Mouse (Mus musculus) liver, embryonic 16.5 days (tissue): ENCODE results near the gene Efcab3. TPM values are rescaled to one million over a fixed set of nuclear protein-coding genes. Genes with fewer than 3 reads are reported as not detected.
"Not testable (repeated sequence)": the region's sequence is repeated elsewhere in the genome, so short reads cannot be mapped to it uniquely, and the experiment has no call there.

Experiments
- ATAC-seq: fragments of 200-750 bp; cut with Nextera tagmentation; 2 replicates; pipeline ENCODE4 v1.8.0; 2017; ENCODE audit warnings: low read depth, mild to moderate bottlenecking, moderate number of reproducible peaks, moderate library complexity
- H3K27ac ChIP-seq: fragments of 300-500 bp; sonication (generic); 2 replicates; pipeline ENCODE4 v1.5.1; 2014; ENCODE audit warnings: mild to moderate bottlenecking, low read length
- H3K27me3 ChIP-seq: fragments of 300-500 bp; sonication (generic); 2 replicates; pipeline ENCODE4 v1.6.1; 2014; ENCODE audit warnings: low read depth, low read length, mixed read lengths; ENCODE audit not compliant: control insufficient read depth, insufficient read depth
- H3K36me3 ChIP-seq: fragments of 300-500 bp; sonication (generic); 2 replicates; pipeline ENCODE4 v1.6.1; 2014; ENCODE audit warnings: mild to moderate bottlenecking; ENCODE audit not compliant: control insufficient read depth, insufficient read depth
- H3K4me1 ChIP-seq: fragments of 300-500 bp; sonication (generic); 2 replicates; pipeline ENCODE4 v1.6.1; 2014; ENCODE audit warnings: low read depth, low read length, mixed read lengths; ENCODE audit not compliant: control insufficient read depth
- H3K4me2 ChIP-seq: fragments of 300-500 bp; sonication (generic); 2 replicates; pipeline ENCODE4 v1.6.1; 2014; ENCODE audit warnings: low read depth, low read length, mixed read lengths
- H3K4me3 ChIP-seq: fragments of 300-500 bp; sonication (generic); 2 replicates; pipeline ENCODE4 v1.5.1; 2014; ENCODE audit warnings: low read depth, mild to moderate bottlenecking, low read length
- H3K9ac ChIP-seq: fragments of 300-500 bp; sonication (generic); 2 replicates; pipeline ENCODE4 v1.6.1; 2014; ENCODE audit warnings: low read depth, low read length
- H3K9me3 ChIP-seq: fragments of 300-500 bp; sonication (generic); replicated peaks from 2 replicates; pipeline ENCODE4 v1.6.1; 2016; ENCODE audit warnings: low read length; ENCODE audit not compliant: control insufficient read depth
- WGBS: fragments of 180-500 bp; shearing (Covaris S2); extraction: QIAGEN DNeasy Blood & Tissue Kit; methylation state at CpG from one replicate; pipeline ENCODE4 v1.1.7; 2014; ENCODE audit not compliant: insufficient replicate concordance; 5-methylcytosine and 5-hydroxymethylcytosine counted together
- polyA plus RNA-seq: library from polyadenylated mRNA; unstranded; fragments of >200 nt; fragmentation: Nextera tagmentation; extraction: Ambion mirVana; gene quantifications from 2 replicates; pipeline ENCODE4 v1.2.1, GENCODE M21; 2015

Gene Efcab3
- polyA plus RNA-seq, 1 experiment from 2014 or later = 0.13 TPM

GRCm38 (mm10) chr11:105120551-105121061, 57.2 kb downstream of the Efcab3 start:
- H3K36me3 ChIP-seq = no peaks in the 10 kb centered on the region
- H3K27me3 ChIP-seq = no peaks in the 10 kb centered on the region
- no peak overlapping the region for H3K27ac ChIP-seq
- H3K4me1 ChIP-seq = peaks cover 4% of the 10 kb centered on the region
- no peak for ATAC-seq
- no peak overlapping the region for H3K4me3 ChIP-seq
- H3K9me3 ChIP-seq = no peaks in the 10 kb centered on the region
- no peak overlapping the region for H3K4me2 ChIP-seq
- H3K9ac ChIP-seq = no peak overlapping the region
- 24% methylated on average over 4 of the region's 4 CpGs for WGBS

DNA sequence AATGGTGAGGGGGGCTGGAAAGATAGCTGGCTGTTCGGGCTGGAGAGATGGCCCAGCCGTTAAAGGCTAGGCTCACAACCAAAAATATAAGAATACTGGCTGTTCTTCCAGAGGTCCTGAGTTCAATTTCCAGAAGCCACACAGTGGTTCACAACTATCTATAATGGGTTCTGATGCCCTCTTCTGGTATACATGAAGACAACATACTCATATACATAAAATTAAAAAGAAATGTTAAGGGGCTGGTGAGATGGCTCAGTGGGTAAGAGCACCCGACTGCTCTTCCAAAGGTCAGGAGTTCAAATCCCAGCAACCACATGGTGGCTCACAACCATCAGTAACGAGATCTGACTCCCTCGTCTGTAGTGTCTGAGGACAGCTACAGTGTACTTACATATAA, 58.4 kb downstream of the Efcab3 start:
- H3K27ac ChIP-seq, H3K9me3 ChIP-seq, ATAC-seq, H3K9ac ChIP-seq, H3K4me3 ChIP-seq, H3K4me2 ChIP-seq, H3K4me1 ChIP-seq, H3K36me3 ChIP-seq, H3K27me3 ChIP-seq: not testable (repeated sequence)
- WGBS = 57% methylated on average over 5 of the region's 5 CpGs

- H3K27me3 ChIP-seq = no peaks in the 10 kb centered on the region
- WGBS = 11% methylated on average over 9 of the region's 9 CpGs
- H3K27ac ChIP-seq = no peak overlapping the region
- 0 out of 2 replicates have a peak overlapping the region, but pooled peaks have one; percentile 14 for H3K4me2 ChIP-seq
- H3K4me1 ChIP-seq = peaks cover 17% of the 10 kb centered on the region
- no peaks in the 10 kb centered on the region for H3K9me3 ChIP-seq
- no peak overlapping the region for H3K4me3 ChIP-seq
- H3K9ac ChIP-seq = no peak overlapping the region
- H3K36me3 ChIP-seq = no peaks in the 10 kb centered on the region
- peak; percentile 61 for ATAC-seq
Observed at GRCm38 (mm10) chr11:105123986-105124385, 60.6 kb downstream of the Efcab3 start.

DNA sequence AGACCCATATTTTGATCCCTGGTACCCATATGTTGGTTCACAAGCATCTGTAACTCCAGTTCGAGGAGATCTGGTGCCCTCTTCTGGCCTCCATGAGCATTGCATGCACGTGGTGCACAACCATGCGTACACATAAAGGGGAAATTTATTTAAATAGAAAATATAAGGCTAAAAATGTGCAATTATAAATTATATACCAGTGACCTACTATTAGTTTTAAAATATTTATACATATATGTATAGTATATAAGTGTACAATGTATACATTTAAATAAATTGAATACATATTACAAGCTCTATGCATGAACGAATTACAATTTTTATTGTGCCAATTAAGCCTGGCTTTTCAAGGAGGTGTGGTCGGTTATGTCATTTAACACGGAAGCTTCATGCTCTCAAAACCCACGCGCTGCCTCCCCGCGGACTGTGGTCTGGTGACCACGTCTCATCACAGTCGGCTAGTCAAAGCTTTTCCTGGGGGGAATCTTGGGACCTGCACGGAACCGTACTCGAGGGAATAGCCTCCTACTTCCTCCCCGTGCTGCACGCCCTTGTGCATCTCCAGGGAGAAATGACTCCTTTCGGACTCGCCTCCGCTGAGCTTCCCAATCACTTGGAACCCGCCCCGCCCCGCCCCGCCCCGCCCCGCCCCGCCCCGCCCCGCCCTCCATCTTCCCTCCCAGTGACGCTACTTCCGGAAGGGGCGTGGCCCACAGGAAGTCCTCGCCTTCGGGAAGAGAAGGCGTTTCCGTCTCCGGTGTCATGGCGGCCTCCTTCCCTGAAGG, 62.5 kb downstream of the Efcab3 start, which contains the start of gene Mettl2:
Gene Mettl2, plus strand, starts transcription at position 691 of the 785 bp plus-strand sequence.
- Histone ChIP-seq H3K4me3 (peak within 1 kb of the TSS; percentile 91), H3K27ac (peak within 1 kb of the TSS; percentile 86), H3K4me2 (peak within 1 kb of the TSS; percentile 93), H3K4me1 (peaks cover 17% of the 10 kb centered on the region), H3K9me3 (no peaks in the 10 kb centered on the region), H3K36me3 (peaks cover 3% of the 10 kb centered on the region), H3K9ac (peak within 1 kb of the TSS; percentile 71), H3K27me3 (no peaks in the 10 kb centered on the region)
- peak; percentile 86 for ATAC-seq
- WGBS = 1% methylated on average over 29 of the region's 38 CpGs

DNA sequence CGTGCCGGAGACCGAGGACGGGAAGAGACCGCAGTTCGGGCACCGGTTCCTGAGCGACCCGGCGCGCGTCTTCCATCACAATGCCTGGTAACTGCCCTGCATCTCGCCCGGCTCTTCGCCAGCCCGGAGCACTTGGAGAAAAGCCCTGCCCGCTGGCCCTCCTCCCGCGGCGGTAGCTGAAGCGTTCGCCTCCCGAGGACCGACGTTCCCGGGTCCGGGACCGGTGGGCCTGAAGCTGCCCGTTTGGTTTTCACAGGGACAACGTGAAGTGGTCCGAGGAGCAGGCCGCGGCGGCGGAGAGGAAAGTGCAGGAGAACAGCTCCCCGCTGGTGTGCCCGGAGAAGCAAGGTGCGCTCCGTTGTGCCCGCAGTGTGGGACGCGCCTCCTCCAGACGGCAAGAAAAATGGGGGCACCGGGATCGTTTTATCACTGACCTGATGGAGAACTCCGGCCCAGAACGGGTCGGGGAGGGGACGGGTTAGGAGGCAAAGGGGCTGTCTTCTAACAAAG, 63.2 kb downstream of the Efcab3 start:
- Histone ChIP-seq H3K36me3 (peaks cover 8% of the 10 kb centered on the region), H3K4me3 (peak overlapping the region; percentile 91), H3K4me2 (peak overlapping the region; percentile 93), H3K9ac (peak overlapping the region; percentile 71), H3K9me3 (no peaks in the 10 kb centered on the region), H3K4me1 (peaks cover 17% of the 10 kb centered on the region), H3K27me3 (no peaks in the 10 kb centered on the region), H3K27ac (no peak overlapping the region)
- ATAC-seq = peak; percentile 14; the same call in 1 of the 2 replicates
- WGBS = under 1% methylated on average over 44 of the region's 49 CpGs

- WGBS = 41% methylated on average over 7 of the region's 7 CpGs
- H3K4me3 ChIP-seq = no peak overlapping the region
- H3K27ac ChIP-seq = peak overlapping the region; percentile 60
- no peaks in the 10 kb centered on the region for H3K27me3 ChIP-seq
- peaks cover 45% of the 10 kb centered on the region for H3K36me3 ChIP-seq
- H3K9me3 ChIP-seq = no peaks in the 10 kb centered on the region
- no peak overlapping the region for H3K4me2 ChIP-seq
- ATAC-seq = peak; percentile 61
- no peak overlapping the region for H3K9ac ChIP-seq
- peaks cover 24% of the 10 kb centered on the region for H3K4me1 ChIP-seq
Observed at GRCm38 (mm10) chr11:105135692-105136091, 72.3 kb downstream of the Efcab3 start.

- H3K9me3 ChIP-seq, H3K9ac ChIP-seq, H3K27me3 ChIP-seq, H3K4me2 ChIP-seq, H3K27ac ChIP-seq, H3K4me3 ChIP-seq: not testable (repeated sequence)
- 62% methylated on average over 2 of the region's 2 CpGs for WGBS
- peak; percentile 60; the same call in 1 of the 2 replicates for ATAC-seq
- Histone ChIP-seq H3K36me3 (peaks cover 36% of the 10 kb centered on the region), H3K4me1 (peaks cover 24% of the 10 kb centered on the region)
Observed at GRCm38 (mm10) chr11:105137255-105137654, 73.9 kb downstream of the Efcab3 start.

DNA sequence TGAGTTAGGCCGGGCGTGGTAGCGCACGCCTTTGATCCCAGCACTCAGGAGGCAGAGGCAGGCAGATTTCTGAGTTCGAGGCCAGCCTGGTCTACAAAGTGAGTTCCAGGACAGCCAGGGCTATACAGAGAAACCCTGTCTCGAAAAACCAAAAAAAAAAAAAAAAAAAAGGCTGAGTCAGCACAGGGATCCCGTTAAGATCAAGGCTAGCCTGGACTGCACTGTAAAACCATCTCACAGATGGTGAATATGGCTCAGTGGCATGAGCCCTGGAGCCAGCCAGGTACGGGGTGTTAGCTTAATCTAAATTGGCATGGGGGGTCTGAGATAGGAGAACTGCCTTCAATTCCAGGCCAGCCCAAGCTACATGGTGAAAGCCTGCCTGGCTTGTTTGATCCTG, 77.1 kb downstream of the Efcab3 start:
- H3K4me3 ChIP-seq, H3K27me3 ChIP-seq, H3K27ac ChIP-seq, H3K9me3 ChIP-seq, H3K4me2 ChIP-seq, ATAC-seq, H3K9ac ChIP-seq: not testable (repeated sequence)
- peaks cover 18% of the 10 kb centered on the region for H3K36me3 ChIP-seq
- 85% methylated on average over 6 of the region's 8 CpGs for WGBS
- peaks cover 43% of the 10 kb centered on the region for H3K4me1 ChIP-seq

GRCm38 (mm10) chr11:105141115-105141514, 77.7 kb downstream of the Efcab3 start:
- H3K4me3 ChIP-seq = no peak overlapping the region
- no peaks in the 10 kb centered on the region for H3K27me3 ChIP-seq
- peaks cover 18% of the 10 kb centered on the region for H3K36me3 ChIP-seq
- no peak overlapping the region for H3K4me2 ChIP-seq
- H3K4me1 ChIP-seq = peaks cover 37% of the 10 kb centered on the region
- H3K27ac ChIP-seq = no peak overlapping the region
- 84% methylated on average over 5 of the region's 5 CpGs for WGBS
- no peaks in the 10 kb centered on the region for H3K9me3 ChIP-seq
- no peak overlapping the region for H3K9ac ChIP-seq
- no peak for ATAC-seq
